Mouse (Mus musculus) adrenal gland, postnatal 14 days (tissue): ENCODE data around the gene Cgnl1. TPM values are rescaled to one million over a fixed set of nuclear protein-coding genes. Genes with fewer than 3 reads are reported as not detected.

Experiments used
- DNase-seq: peaks from one replicate; pipeline ENCODE4 v3.0.0; 2021; ENCODE audit warnings: mixed read lengths
- total RNA-seq: library from RNA; stranded (reverse); gene quantifications from 2 replicates; pipeline ENCODE4 v1.2.3, GENCODE M21; 2021

Gene Cgnl1
- total RNA-seq, 1 experiment from 2014 or later = 67.3 TPM

DNA sequence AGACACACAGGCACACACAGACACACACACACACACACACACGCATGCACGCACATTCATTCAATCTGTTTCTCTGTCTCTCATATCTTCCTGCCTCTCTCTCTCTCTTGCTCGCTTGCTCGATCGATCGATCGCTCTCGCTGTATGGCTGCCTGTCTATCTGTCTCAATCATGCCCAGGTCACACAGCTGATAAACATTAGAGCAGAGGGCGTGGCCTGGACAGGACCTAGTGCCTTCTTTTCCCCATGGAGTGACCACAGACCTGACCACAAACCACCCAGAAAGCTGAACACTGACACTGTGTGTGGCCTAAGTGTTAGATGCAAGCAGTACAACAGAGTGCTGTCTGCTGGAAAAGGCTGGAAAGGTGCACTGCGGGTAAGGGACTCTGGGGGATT is 60.6 kb downstream of the Cgnl1 start:
- DNase-seq = no peak

DNA sequence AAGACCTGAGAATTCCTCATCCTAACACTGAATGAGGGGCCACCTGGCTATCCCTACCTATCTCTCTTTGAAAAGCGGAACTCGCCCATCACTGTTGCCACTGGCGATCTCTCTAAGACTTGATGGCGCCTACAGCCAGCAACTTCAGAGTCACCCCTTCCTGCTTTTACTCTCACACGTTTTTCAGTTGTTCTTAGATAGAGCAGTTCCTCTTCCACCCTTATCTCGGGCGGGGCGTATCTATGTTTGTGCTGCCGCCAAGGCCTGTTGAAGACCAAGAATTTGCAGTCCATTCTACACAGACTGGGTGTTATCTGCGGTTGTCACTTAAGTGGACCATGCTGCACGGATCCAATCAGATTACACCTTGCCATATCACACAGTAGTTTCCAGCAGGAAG is 62.2 kb downstream of the Cgnl1 start:
- no peak for DNase-seq

DNA sequence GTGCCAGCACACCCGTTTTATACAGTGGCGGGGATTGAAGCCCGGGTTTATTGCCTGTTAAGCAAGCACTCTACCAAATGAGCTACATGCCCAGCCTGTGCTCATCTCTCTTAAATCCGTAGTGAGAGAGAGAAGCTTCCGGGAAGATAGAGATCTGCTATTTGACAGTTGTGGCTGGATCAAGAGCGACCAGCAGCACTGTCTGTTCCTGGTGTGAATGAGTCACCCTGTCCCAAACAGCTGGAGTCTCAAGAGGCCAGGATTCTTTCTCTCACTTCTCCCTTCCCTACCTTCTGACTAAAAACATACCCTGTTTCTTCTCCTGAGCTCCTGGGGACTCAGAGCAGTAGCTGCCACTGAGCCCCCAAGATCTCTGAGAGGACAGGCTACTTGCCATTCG is 63.4 kb downstream of the Cgnl1 start:
- no peak for DNase-seq

DNA sequence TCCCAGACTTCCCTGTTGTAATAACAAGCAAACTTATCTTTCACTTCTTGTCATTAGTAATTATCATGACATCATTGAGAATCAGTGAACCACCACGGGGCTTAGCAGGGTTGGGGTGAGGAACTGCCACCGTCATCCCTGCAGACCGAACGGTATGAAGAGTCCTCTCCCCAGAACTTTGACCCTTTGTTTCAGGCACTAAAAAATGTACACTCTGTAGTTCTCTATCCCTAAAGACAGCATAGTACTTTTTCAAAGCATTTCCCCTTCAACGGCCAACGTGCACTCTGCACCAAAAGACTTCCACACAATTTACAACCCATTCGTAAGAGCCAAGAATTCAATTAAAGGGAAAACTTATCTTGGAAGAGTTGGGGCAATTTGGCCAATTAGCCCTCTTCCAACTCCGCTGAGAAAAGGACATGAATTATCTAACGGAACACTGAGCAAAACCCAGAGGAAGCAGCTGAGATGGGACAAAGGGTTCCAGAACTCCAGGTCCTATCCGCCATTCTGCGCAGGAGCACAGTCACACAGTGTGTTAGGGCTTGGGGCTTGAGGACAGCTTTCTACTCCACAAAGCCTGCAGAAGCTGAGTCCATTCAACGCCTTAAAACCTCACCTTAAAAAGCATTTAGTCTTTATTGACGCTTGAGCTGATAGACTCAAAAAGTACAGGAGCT is 66.9 kb downstream of the Cgnl1 start:
- DNase-seq = no peak

DNA sequence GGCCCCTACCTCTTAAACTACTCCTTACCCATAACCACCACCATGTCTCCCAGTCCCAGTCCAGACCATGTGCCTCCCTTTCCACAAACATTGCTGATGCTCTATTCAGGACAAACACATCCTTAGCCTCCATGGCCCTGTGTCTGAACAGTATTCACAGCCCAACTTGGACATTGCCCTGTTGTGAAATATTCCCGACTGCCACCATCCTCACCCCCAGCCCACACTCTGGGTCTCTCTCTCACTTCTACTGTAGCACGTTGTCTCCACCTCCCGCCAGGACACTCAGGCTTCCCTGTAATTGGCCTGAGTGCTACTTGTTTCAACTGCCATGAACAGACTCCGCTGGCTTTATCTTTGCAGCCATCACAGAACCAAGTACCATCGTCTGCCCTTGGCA is 72.3 kb downstream of the Cgnl1 start:
- no peak for DNase-seq

DNA sequence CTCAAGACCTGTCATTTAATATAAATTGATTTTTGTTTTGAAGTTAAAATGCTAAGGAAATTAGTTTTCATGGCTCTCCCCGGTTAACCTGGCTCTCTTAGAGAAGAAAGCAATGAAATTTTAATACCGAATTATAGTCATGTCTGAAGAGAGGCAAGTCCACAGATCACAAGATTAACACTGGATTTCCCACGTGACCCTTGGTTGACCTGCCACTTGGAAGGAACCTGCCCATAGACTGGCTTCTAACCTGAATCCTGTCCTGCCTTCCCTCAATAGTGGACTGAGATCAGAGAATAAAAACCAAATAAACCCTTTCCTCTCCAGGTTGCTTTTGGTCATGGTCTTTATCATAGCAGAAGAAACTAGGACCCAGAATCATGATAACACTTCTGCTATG is 73.3 kb downstream of the Cgnl1 start:
- no peak for DNase-seq

DNA sequence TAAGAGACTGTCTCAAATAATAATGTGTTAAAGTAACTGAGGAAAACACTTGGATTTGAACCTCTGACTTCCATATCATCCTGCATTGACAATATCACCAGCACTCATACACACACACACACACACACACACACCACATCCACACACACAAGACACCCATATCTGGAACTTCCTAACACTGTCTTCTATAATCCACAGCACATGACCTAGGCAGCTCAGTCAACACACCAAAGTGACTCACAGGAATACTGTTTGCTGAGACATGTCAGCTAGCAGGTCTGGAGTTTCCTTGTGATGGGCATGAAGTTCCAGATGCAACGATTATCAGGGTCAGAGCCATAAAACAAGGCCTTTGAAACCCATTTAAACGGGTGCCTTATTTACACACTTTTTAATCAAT is 74.2 kb downstream of the Cgnl1 start:
- no peak for DNase-seq

DNA sequence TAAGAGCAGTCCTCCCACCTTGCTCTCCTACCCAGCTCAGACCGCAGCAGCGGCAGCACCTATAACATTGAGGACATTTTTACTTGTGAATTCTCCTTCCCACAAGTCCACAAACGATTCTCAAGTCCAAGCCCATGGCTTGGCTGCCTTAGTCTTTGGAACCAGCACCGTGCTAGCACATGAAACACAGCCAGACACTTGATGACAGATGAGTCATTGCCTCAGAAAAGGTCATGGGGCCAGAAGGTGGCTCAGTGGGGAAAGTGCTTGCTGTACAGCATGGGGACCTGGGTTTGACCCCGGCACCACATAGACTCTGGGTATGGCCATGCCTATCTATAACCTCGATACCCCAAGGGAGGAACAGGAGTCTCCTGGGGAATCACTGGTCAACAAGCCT is 74.6 kb downstream of the Cgnl1 start:
- peak; percentile 67 for DNase-seq

DNA sequence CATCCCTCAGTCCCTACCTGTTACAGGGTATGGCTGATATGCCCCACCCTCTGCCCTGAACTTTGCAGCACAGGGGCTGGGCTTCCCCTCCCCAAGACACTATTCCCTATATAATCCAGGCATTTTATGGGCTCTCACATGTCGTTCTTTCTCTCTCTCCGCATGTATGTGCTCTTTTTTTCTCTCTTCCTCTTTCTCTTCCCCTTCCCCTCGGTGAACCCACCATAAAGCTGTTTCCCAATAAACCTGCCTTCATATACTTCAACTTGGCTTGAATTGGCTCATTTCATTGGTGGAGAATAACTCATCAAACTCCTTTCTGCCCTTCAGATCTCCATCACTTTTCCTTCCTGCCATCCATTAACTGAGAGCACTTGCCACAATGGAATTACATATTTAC is 76.3 kb downstream of the Cgnl1 start:
- no peak for DNase-seq

DNA sequence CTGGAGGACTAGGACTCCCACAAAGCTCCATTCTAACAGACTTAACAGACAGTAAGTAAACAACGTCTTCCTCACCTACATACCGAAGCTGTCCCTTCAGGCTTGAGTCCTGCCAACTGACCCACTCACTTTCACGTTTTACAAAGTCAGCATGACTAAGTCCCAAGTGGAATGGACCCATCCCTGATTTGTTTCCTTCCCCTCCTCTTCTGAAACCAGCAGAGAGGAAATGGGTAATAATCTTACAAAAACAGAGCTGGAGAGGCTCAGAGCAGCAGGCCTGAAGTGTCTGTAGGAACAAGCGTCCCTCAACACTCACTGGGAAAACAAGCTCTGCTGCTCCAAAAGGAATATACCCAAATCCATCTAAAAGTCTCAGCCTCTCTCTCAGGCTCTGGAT is 77.2 kb downstream of the Cgnl1 start:
- DNase-seq = no peak

DNA sequence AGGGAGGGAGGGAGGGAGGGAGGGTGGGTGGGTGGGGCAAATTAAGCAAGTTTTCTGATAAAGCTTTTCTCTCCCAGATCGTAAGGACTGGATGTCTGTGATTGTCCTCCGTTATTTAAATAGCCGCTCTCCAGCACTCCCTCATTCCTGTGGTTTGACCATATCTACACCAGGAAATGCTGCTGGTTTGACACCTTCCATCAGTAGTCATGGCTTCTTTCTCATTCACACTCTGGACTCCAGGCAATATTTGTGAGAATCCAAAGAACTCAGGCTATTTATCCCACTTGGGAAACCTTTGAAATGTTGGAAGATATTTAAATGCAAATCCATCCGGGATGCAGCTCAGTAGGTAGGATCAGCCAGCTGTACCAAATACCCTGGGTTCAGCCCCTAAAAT is 77.6 kb downstream of the Cgnl1 start:
- no peak for DNase-seq

DNA sequence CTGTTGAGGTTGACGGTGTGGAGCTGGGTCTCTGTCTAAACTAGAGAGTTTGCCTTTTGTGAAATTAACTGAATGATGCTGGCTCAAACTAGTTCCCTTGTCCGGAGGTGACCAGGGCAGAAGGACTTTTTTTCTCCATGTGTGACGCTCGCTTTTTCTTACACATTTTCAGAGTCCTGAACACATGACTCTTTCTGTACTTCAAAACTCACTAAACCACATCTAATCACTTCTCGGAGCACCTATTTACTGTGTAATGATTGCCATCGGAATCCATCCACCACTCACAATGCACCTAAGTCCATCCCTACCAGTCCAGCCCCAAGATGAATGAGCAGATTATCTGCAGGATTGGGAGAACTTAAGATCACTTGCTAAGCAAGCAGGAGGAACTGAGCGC is 79.2 kb downstream of the Cgnl1 start:
- no peak for DNase-seq

DNA sequence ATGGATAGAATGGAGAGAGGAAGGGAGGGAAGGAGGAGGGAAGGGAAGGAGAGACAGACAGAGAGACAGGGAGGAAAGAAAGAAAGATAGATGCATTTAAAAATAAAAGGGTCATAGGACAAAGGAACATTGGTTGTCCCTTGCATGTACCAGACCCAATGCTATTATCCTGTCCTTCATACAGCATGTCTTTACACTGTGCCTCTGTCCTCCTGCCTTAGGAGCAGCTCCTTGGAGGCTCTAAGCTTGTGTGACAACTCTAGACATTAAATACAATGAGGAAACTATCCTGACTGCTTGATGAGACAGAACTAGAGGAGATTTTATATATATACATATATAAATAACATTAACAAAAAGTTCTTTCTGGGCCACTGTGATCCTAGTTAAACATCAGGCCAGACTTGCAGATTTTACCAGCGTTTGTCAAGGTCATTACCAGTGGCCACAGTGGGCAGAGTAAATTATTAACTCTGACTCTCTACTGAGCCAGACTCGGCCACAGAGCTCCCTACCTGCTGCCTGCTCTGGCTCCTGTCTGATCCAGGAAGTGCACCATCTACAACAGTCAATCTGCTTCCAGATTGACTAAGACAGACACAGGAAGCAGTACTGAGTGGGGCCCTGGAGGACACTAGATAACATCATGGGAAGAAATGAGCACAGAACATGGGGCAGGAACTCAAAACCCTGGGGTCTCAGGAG is 81.9 kb downstream of the Cgnl1 start:
- no peak for DNase-seq

DNA sequence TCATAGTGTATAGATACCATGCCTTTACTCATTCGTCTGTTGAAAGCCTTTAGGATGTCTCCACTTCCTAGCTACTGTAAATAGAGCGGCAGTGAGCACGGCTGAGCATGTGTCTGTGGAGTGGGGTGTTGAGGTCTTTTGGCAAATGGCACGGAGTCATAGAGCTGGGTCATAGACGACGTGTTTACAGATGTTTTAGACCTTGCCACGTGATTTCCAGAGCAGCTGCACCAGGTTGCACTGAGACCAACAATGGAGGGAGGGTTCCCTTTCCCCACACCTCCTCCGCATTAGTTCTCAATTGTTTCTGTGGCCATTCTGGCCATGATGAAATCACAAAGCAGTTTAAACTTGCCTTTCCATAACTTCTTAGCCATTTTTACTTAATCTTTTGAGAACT is 84.9 kb downstream of the Cgnl1 start:
- no peak for DNase-seq

DNA sequence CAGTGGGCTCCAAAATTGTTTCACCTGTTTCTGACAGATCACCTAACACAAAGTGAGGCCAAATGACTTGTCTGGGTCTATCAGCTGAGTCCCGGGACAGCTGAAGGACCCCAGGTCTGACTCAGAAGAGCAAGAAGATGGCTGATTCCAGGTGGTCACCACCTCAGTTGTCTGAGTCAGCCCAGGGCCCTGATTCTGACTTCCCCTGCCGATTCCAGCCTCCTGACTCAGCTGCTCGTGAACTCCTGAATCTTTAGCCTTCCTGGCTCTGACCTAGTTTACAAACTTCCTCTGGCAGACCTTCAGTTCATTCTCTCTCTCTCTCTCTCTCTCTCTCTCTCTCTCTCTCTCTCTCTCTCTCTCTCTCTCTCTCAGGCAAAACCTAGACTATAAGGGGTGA is 86.6 kb downstream of the Cgnl1 start:
- peak; percentile 48 for DNase-seq

DNA sequence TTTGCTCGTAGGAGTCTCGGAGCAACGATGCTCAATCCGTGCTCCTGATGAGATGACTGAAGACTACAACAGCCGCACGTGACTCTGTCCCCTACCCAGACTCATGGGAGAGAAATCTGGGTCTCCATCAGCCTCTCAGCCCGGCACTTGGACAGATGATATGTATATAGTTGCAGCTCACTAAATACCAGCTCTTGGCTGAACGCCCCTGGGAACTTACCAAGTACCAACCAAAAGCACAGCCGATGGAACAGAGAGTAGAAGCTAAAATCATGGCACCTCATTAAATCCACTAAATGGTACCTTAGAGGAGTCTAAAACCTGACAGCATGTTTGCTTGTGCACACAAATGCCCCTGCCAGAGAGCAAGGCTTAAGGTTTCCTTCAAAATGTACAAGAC is 91.0 kb downstream of the Cgnl1 start:
- no peak for DNase-seq

DNA sequence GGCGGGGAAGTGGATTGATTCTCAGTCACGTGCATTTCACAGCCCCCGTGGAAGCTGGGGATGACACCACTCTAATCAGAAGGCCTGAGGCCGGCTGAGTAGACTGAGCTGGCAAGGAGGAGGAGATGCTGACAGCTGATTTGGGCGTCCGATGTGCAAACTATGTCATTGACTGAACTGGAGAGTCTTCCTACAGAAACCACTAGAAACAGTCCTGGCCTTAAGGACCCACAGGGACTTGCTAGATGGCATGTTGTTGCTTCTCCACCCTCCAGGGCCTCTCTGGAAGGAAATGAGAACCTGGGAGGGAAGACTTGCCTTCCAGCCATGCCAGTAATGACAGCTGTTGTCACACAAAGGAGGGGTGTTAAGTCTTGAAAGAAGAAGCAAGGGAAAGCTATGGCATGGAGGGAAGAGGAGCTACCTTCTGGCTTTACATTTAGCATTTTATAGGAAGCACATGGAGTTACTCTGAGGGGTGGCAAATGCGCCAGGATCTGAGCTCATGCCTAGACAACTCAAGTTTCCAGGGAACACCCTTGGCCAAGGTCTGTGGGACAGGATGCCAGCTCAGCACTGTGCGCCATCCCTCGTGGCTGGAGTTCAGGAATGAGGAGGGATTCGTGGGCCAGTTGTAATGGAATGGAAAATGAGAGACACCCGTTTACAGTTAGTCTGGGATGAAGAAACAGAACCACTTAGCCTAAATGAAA is 92.1 kb downstream of the Cgnl1 start:
- DNase-seq = peak; percentile 42

DNA sequence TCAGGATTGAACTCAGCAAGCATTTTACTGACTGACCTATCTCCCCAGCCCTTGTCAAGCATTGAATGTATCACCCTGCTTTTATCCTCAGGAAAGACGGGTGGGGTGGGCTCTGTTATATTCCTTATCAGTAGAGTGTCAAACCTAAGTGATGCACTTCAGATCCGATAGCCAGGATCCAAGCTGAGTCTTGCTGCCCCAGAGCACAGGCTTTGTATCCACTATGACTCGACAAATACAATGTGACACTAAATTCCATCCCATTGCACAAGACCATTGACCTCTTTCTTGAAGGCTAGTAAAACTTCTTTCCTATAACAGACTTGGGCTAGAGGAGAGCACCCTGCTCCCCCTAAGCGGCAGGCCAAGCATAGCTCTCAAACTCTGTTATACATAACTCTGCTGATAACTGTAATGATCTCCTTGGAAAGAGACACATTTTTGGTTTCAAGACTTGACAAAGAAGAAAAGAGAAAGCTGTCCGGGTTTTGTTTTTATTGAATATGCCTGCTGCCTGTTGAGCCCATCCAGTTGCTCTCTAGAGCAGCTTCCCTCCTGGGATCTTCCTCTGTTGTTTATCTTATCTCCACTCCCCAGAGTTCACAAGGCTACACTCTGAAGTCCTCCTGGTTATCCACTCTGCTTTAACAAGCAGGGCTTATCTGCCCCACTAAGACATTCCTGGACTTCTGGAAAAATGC is 94.3 kb downstream of the Cgnl1 start:
- no peak for DNase-seq

DNA sequence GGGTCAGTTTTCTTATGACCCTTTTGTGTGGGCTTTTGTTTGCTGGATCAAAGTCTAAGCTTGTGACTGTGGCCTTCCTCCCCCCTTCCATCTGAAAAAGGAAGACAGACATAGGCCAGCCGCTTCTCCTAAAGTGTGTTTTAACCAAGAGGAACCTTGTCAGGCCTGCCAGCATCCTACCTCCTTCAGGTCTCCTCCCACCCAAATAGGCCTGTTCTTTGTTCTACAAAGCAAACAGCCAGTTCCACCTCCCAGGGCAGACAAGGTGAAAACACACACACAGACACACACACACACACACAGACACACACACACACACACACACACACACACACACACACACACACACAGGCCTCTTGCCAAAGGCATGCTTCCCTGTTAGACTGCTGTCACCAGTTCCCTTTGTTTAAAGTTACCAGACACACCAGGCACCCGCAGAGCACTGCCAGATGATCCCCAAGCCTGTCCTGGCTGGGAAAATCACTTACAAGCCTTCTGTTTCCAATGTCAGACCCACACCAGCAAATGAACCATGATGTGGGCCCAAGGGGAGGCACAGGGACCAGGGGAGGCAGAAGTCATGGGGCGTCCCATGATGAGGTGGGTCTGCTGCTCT is 95.5 kb downstream of the Cgnl1 start:
- DNase-seq = no peak

DNA sequence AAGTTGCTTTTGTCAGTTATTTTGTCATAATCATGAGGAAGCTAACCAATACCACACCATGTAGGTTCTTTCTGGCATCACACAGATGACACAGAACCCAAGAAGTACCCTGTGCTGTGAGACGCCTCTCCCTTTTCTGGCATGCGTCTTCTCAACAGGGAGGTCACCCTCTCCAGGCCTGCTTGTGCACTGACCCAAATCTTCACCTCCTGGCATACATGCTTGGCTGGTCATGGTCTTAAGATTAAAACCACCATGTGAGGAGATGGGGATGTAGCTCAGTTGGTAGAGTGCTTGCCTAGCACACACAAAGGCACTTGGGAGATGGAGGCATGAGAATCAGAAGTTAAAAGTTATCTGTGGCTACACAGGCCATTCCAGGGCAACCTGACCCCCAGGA is 96.2 kb downstream of the Cgnl1 start:
- no peak for DNase-seq

DNA sequence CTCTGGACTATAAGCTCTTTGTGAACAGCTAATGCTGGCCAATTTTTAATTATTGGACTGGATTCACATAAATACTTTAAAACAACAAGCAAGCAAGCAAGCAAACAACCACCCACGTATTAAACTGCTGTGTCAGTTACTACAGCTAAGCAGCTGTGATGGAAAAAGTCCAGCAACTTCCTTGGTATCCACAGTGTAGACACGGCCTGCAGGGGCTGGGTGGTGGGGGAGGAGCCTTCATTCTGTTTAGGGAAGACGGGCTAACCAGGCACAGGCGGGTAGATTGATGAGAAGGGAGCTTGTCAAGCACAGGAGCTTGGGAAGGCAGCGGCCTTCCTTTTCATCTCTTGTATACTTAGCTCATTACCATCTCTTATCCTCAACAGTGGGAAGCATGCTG is 96.9 kb downstream of the Cgnl1 start:
- no peak for DNase-seq

DNA sequence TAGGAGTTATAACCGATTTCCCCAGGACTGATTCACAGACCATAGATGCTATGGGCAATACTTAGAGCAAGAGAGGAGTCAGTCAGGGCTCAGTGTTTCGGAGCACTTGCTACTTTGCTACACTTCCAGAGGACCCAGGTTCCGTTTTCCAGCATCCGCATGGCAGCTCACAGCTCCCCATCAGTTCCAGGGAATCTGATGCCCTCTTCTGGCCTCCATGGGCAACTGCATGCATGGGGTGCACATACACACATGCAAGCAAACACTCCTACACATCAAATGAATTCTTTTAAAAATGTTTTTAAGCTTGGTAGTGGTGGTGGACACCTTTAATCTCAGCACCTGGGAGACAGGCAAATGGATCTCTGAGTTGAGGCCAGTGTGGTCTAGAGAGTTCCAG is 98.9 kb downstream of the Cgnl1 start:
- no peak for DNase-seq

DNA sequence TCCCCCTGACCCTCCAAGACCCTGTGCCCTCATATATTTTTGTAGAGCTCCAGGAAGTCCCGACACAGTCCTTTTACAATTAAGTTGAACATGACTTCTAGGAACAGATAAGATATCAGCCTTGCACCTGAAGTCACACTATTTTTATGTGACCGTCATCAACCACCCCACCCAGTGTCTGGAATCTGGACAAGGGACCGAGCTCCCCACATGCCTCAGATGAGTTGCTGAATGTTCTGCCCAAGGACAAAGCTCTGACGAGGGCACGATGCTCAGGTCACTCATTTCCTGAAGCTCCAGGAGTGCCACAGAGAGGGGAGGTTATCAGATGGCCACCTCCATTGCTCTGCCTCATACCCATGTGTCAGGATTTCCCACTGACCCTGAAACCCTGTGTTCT is 100.7 kb downstream of the Cgnl1 start:
- peak; percentile 27 for DNase-seq
